Mouse (Mus musculus) ES-E14 (cell line): ENCODE data around the gene Macf1.
A peak's percentile ranks its signal among the peaks of the same experiment; 100 is the strongest.

Source experiments
- CHD2 ChIP-seq: IDR thresholded peaks from 2 replicates; pipeline ENCODE4 v1.6.1; 2014; ENCODE audit warnings: mild to moderate bottlenecking, low read depth, low read length, inconsistent platforms
- HCFC1 ChIP-seq: IDR thresholded peaks from 2 replicates; pipeline ENCODE4 v1.6.1; 2012; ENCODE audit warnings: low read length, inconsistent platforms, borderline replicate concordance; ENCODE audit not compliant: insufficient read depth
- MAFK ChIP-seq: IDR thresholded peaks from 2 replicates; pipeline ENCODE4 v1.6.1; 2014; ENCODE audit warnings: mild to moderate bottlenecking, low read depth, low read length, inconsistent platforms; ENCODE audit not compliant: insufficient read depth
- ZC3H11A ChIP-seq: IDR thresholded peaks from 2 replicates; pipeline ENCODE4 v1.6.1; 2012; ENCODE audit warnings: low read depth, mild to moderate bottlenecking, inconsistent platforms, low read length, borderline replicate concordance
- ZNF384 ChIP-seq: IDR thresholded peaks from 2 replicates; pipeline ENCODE4 v1.6.1; 2012; ENCODE audit warnings: low read depth, low read length, inconsistent platforms

- TF ChIP-seq CHD2, result no peak
- TF ChIP-seq MAFK, result no peak
- 0 out of 2 replicates have a peak, but pooled peaks have one; percentile 53 for TF ChIP-seq ZNF384
- no peak for TF ChIP-seq HCFC1
- TF ChIP-seq ZC3H11A, result no peak
Measured at GRCm38 (mm10) chr4:123631654-123632053, 52.5 kb downstream of the Macf1 start.
